Mouse (Mus musculus): ENCODE data around the gene Naaladl2.

- no peak for TF ChIP-seq CTCF (IDR thresholded peaks at IDR 0.05; ENCODE audit: low read depth)
- no peak for TF ChIP-seq EP300 (IDR thresholded peaks at IDR 0.05; ENCODE audit: low read depth)
Observed at GRCm38 (mm10) chr3:24784108-24784507, 360.0 kb downstream of the Naaladl2 start.
